Mouse (Mus musculus): ENCODE data around the gene Tenm3. TPM values are rescaled to one million over a fixed set of nuclear protein-coding genes. Genes with fewer than 3 reads are reported as not detected.
A peak's percentile ranks its signal among the peaks of the same experiment; 100 is the strongest.

Gene Tenm3
- total RNA-seq, 2 experiments from 2014 or later = 8.5 to 9.5 TPM

DNA sequence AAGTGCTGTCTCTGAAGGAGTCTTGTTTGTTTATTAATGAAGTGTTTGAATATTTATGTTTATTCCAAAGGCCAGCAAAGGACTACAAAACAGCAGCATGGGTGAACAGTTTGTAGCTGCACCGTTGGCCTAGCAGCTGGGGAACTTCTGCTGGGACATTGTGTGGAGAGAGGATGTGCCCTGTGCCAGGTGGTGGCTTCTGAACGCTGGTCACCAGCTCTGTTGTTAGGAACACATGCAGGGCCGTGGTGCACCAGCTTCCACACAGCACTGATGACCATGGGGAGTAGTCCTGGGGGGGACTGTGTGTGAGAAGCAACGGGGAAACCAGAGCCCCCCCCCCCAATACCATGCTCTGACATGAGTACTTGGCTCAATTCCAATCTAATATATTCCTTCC, 329.5 kb downstream of the Tenm3 start:
- DNase-seq = no peak

DNA sequence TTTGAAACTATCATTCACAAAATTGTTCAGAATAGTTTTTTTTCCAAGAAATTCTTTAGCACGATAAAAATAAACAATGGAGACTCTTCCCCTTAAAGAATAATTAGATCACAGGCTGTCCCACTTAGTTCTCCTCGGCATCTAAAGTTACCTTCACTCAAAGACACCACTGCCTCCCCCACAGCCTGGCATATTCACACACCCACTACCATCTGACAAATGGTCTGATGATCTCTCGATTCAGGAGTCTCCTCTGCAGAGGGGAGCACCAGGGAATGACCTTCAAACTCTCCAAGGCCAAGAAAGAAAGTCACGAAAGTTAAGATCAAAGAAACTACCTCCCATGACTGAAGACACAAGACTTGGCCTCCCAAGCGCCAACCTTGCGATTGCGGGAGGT, 329.9 kb downstream of the Tenm3 start:
- DNase-seq = no peak

DNA sequence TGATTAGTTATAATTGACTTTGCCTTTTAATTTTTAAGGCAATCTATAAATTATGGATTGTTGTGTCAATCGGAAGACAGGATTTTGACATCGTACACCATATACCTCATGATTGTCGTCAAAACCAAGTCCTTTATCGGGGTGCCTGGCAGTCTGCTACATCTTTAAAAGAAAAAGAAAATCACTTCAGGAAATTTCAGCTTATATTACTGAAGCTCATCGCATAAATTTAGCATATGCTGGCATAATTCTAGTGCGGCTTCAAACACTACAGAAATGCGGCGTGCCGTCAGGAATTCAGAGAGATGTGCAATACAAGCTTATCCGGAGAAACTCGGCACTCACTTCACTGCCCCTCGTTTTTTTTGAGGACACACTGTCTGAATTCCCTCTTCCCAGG, 332.2 kb downstream of the Tenm3 start:
- no peak for DNase-seq

DNA sequence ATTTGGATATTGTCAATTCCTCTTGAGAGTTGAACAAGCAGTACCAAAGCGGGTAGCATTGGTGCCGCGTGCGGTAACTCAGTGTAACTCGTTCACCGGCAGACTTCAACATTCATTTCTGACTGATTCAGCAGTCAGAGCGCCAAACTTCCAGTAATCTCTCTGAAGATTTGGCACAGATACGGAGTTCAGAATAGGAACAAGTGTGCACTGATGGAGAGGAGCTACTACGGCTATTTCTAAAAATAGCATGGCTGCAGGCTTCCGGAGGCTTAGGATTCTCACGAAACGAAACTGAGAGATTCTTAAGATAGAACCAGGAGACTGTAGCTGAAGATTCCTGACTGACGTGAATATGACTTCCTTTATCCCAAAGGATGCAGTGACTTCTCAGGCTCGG, 332.6 kb downstream of the Tenm3 start:
- no peak for DNase-seq

DNA sequence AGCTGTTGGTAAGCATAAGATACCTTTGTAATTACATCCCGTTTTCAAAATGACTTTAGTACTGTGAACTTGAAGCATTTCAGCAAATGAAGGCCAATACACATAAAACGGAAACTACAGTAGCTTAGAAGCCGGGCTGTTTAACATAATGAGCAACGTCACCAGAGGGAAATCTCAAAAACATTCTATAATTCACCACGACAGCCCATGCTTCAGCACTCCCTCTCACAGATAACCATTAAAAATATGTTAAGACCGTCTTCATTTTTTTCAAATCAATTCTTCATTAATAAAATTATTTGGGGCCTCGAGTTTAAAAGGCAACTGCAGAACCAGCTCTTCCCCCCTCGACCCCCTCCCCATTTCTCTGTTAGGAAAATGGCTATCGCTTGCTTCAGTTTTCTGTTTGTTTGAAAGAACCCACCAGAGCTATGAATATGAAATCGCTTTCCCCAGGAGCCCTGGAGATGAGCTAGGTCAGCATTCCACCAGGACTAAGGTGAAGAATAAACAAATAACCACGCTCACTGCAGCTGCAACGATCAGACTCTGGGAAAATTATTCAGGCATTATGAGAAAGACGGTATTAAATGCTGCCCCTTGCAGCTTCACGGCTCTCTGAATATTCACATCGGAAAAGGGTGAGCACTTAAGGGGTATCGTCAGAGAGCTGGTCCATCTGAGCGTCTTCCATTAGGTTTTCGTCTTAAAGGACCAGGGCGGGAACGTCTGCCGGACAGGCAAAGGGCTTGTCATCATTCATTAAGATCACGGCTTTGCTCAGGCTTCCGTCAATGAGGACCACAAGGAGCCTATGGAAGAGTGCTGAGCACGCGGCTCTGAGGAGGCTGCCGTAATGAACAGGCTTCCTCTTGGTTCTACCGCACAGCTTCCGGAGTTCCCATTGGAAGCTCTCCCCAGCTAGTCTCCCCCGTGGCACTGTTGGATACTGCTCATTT, 334.8 kb downstream of the Tenm3 start:
- no peak for DNase-seq

DNA sequence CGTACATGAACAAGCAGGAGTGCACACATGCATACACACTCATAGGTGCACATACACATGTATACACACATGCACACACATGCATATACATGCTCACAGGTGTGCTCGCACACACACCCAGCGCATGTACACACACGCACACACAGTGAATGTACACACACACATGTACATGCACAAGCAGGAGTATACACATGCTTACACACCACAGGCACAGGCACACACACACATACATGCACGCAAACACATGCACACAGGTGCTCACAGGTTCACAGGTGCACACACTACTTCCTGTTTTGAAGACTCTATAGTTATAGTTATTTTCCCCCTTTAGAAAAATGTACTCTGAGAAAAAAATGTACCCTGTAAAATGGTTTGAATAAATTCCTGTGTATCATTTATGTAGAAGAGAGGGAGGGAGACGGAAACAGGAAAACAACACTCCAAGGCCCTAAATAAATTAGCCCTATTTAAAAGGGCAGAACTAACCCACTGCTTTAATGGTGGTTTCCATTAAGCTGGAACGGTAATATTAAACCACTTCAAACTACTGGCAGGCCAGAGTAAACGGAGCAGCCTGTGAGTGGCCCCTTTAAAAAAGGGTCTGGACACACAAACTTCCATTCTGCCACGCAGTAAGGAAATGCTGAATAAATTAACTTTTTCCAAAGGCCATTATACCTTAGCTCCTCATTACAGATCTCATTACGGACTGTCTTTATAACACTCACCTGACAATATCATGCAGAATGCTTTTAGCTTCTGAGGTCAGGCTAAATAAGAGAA, 335.8 kb downstream of the Tenm3 start:
- no peak for DNase-seq

DNA sequence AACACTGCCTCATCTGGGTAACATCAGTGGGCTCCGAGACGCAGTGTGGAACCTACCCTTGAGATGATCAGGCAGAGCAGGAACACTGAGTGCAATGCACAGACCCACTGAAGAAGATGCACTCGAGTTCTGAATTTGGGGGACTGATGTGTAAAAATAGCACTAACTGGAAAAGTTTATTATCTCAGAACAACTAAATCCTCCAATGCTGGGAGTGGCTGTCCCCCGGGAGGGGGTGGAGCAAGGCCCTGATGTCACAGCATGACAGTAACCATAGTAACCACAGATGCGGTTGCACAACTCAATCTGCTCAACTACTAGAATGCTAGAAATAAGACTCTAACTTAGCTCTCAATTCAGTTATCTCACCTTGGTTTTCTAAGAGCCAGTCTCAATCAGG, 351.3 kb downstream of the Tenm3 start:
- peak; percentile 39 for DNase-seq

DNA sequence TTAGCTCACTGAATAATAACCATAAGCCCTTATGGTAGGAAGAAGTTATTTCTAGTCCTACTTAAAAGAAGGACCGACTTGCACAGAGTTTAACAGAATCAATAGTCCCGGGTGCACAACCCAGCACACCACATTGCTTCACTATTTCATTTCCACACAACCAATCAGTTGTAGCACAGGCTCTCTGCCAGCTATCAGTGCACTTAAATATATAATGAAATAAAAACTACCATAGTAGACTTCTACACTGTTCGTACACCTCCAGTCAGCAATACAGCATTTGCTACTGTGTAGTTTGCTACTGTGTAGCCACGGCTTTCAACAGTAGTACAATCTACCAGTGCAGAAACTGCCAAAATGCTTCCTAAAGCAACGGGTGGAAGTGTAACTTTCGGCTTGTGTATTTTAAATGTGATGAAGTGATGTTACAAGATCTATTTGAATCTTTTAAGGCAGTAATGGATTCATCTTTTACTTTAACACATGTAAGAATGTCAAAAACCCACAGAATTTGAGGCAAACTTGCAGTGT, 353.1 kb downstream of the Tenm3 start:
- DNase-seq = no peak

DNA sequence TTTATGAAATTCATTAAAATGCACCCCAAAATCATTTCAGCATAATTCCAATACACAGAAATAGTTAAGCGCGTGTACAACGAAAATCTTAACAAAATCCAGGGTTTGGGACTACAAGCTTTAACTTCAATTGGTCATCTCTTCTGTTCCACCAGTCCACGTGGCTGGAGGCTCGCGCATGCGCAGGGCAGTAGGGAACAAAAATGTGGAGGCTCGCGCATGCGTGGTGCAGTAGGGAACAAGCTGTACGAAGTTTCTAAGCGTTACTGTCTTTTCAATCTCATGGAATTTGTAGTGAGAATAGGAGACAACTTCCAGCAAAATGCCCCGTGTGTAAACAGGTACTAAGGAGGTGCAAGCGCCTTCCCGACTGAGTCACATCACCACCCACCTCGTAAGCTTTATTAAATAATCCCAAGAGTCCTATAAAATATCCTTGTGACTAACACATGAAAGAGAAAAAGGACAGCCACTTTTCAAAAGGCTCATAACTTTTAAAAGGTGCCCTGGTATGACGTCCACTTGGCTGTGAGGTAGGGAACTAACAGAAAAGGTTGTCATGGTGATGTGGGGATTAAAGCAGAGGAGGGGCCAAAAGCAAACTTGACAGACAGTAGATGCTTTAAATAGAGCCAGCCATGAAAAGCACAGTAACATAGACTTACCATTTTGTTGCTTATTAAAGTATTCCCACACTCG, 353.7 kb downstream of the Tenm3 start:
- no peak for DNase-seq

DNA sequence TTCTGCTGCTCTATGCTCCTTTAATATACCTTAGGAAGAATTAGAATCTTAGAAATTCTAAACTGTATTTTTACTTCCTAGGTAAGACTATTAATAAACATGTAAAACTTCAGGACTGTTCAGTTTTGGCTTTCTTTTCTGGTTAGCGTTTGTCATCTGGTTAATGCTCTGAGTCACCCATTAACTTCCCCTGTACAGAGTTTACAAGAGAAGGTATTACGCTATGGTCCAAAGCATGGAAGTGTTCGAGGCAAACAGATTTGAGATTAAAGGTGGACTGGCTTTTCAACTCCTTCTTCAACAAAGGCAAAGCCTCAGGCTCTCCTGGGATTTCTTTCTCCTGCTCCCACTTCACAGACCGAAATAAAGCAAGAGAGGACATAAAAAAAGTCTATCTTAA, 354.3 kb downstream of the Tenm3 start:
- DNase-seq = no peak

DNA sequence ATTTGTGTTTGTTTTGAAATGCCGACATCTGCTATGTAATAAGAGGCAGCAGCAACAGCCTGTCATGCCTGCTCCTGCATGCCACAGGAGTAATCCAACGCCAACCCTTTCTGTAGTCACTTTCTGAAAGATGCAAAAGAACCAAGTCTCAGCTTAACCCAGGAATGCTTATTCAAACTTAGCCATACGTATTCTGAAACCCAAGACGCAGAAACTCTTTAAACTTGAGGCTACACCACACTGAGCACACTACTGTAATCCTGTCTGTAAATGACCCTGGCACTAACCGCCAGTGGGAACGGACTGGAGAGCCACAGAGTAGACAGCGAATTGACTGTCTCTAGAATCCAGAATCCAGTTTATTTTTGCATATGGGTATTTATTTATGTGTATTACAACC, 354.9 kb downstream of the Tenm3 start:
- no peak for DNase-seq

DNA sequence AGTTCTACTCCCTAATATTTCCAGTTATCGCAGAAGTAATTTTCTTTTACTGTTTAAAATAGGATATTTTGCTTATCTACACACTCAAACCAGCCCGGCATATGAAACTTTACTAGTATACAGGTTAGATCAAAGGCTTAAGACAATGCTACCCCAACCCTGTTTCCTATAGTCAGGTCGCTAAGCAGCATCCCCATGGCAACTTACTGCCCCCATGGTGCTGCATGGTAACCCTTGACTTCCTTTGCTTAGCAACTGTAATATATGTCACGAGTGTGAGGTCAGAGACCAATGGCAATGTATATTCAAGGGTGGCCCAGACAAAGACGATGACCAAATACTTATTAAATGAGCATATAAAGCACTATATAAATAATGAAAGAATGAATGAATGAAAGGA, 359.6 kb downstream of the Tenm3 start:
- no peak for DNase-seq

DNA sequence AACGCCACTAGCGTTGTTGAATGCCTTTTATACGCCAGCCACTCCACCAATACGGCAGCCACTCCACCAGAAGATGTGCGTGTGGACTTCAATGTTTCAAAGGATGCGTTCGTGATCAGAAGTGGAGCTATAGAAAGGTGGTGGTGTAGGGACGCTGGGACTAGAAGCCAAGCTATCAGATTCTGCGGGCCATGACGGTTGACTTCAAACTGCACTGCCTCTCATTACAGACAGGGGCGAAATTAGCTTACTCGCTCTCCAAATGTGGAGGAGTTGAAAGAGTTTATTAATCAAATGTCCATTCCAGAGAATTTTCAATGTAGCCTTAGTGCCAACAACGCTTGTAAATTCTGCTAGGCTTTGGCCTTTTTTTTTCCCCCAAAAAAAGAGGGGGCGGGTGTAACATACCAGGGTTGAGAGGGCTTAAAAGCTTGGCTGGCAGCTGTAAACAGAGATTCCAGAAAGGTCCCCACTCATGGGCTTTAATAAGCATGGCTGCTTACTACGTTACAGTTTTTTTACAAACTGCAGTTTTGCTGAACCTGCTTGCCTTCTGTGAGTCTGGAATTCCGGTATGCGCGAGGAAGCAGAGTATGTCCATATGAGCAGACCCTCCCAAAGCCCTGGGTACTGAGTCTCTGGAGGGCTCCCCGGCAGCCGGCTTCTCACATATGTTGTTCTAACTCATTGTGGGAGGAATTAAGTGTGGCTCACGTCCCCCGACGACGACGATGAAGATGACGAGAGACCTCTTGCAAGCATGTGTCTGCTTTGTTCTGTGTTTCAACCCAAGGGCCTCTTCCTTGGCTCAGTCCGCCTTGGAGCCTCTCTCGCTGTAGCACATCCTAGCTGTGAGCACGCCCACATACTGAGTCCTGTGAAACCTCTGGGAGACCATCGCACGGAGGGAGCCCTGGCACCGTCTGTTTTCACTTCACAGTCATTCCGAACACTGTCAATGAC, 361.8 kb downstream of the Tenm3 start:
- peak; percentile 44 for DNase-seq

DNA sequence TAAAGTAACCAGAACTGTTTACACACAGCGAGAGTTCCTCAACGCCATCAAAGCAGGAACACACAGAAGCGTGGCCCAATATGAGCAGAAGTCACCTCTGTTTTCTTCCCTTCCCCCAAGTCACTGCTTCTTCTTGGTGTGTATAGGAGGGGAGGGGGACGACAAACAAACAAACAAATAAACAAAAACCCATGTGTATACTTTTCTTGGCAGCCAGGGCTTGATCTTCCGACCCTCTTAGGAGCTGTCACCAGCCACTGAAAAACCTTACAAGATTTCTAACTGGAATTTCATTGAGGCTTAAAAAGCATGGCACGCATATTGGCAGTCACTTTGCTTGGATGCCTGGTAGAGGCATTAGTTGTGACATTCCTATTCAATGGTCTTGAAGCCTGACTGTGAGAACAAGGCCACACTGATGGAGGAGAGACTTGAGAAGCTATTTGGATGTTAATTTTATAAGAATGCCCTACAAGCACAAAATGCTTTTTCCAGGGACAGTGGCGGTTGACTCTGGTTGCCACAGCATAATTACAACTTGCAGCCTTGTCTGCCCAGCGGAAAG, 366.3 kb downstream of the Tenm3 start:
- DNase-seq = no peak

DNA sequence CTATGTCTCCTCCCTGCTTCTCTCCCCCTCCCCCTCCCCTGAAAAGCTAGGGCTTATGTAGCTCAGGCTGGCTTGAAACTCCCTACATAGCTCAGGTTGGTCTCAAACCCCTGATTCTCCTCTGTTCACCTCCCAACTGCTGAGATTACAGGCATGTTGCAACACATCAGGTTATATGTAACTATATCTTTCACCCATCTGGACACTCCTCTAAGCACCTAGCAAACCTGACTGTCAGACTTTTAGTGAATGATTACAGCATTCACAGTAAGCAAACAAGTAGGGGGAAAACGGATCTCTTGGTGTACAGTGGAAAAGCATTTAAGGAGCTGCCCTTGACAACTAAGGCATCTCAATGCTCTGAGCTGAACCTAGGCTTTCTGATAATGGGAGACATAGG, 366.9 kb downstream of the Tenm3 start:
- no peak for DNase-seq

DNA sequence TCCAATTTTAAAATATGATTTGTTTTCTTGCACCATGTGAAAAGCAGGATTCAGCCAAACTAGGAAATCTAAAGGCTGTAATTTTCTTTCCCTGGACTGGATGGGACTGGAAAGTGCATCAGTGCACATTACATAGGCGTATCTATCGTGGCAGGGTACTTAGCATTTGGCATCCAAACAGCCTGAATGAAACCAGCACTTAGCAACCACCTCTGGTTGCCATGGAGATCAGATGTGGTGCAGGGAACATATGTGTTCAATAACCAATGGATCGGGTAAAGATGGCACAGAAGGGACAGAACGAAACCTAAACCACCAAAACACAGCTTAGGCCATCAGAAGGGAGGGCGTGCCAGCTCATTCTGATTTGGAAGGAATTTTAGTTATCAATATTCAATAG, 376.1 kb downstream of the Tenm3 start:
- DNase-seq = no peak

DNA sequence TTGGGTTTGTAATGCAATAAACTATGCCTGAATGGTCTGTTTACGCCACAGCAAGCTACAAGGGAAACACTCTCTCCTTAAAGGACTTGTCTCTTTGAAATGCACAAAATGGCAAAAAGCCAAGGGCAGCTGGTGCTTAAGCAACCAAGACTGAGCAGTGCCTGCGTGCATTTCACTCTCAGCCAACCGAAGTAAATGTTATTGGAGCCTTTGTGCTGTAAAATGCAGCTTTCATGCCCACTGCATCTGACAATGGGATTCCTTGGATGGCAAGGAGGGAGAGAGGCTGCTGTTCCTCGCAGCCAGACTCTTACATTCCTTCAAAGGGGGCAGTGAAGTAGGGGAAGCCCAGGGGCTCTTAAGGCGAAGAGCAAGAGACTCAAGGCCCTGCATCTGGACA, 385.4 kb downstream of the Tenm3 start:
- no peak for DNase-seq

DNA sequence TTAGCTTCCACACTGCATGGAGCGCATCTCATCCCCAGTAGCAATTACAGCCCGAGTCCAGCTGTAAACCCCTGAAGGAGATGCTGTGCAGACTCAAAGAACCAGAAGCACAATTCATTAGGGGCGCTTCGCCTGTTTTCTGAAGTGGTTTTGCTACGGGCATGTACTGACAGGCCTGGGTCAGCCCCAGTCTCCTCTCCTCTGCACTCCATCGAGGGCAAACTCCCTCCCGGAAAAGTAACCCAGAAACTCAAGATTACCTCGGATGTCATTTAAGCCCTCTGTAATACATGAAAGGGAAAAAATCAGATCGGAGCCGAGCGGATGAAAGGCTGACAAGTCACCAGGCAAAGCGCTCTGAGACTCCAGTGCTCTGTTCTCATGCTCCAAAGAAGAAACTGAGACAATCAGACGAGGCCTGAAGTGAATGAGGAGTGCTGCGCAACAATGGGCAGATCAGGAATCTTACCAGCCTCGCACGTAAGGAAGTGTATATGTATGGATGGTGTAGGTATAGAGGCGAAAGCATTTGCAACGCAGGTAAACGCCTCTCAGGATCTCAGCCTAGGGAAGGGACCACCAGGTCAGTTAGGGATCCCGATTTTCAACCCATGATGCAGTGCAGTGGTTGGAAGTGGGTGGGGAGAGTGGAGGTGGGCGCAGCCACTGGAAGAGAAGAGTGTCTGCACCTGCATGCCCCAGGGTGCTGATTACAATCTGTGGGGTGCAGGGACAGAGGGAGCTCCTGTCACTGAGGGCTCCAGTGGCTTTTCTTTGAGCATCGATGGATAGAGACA, 387.2 kb downstream of the Tenm3 start:
- DNase-seq = no peak

DNA sequence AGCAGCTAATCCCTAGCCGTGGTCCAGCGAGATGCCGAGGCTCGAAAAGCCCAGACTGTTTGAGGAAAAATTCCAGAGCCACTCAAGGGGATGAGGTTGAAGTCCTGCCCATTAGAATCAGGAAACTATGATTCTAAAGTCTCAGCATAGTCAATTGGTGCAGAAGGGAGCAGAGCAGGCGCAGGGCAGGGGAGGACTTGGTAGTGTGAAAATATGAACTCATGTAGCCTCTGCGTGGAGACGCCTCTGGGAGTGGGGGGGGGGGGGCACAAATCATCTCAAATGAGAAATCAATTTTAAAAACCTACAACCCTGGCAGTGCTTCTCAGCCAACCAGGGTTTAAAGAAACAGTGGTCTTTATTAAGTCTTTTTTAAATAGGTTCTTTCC, 392.5 kb downstream of the Tenm3 start:
- peak; percentile 8 for DNase-seq

Measured in heart, postnatal 4 days (tissue).